Mouse (Mus musculus): ENCODE data around the gene Bmp7.

DNA sequence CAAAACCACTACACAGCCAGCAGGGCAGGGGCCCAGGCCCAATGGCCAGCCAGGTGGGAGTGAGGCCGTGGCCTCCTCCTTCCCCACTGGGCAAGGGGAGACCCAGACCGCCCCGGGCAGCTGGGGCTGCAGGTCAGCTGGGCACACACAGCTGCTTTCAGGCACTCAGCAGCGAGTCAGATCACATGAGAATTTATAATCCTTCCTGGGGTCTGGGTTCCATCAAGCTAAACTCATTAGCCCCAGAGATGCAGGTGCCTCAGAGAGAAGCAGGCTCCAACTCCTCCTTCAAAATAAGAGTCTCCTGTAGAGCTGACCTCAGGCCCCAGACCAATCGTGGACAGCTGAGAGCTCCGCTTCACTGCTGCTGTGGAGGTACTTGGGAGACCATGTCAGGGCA is 15.2 kb downstream of the Bmp7 start:
- no peak for TF ChIP-seq CTCF (IDR thresholded peaks at IDR 0.05; ENCODE audit: low read depth)
- TF ChIP-seq EP300 (IDR thresholded peaks at IDR 0.05; ENCODE audit: low read depth), result no peak
